Mouse (Mus musculus): ENCODE results near the gene Gm9044. TPM values are rescaled to one million over a fixed set of nuclear protein-coding genes. Genes with fewer than 3 reads are reported as not detected.
"Not testable (repeated sequence)": the region's sequence is repeated elsewhere in the genome, so short reads cannot be mapped to it uniquely, and the experiment has no call there.

Gene Gm9044
- not detected in 2 replicates for polyA plus RNA-seq (2015; fragmentation: Nextera tagmentation; extraction: Ambion mirVana)

DNA sequence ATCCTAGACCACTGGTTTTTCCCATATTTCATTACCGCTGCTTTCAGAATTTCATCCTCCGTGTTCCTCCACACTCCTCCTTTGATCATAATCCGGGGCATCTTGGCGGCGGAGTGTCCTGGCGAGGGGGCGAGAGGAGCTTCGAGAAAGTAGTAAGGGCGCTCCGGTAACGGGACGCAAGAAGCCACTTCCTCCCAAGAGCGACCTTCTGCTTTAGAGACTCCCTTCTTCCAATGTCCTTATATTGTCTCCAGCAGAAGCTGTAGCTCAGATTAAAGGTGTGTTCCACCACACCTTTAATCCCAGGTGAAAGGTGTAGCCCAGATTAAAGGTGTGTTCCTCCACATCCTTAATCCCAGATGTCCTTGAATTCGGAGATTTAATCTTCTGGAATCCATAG, at the start of gene Gm9044:
Gene Gm9044 (minus strand): TSS at position 101 of the 400 bp plus-strand sequence.
- ATAC-seq (ENCODE audit: low read depth); H3K27ac ChIP-seq (ENCODE audit: low read length); H3K4me3 ChIP-seq (ENCODE audit: low read length); H3K4me2 ChIP-seq (ENCODE audit: low read depth, low read length); H3K9me3 ChIP-seq (ENCODE audit: control insufficient read depth, low read length); H3K9ac ChIP-seq (ENCODE audit: low read length); H3K4me1 ChIP-seq (replicated peaks; ENCODE audit: control insufficient read depth, insufficient read depth, low read length); H3K36me3 ChIP-seq (ENCODE audit: control insufficient read depth, insufficient read depth, low read length); H3K27me3 ChIP-seq (ENCODE audit: control insufficient read depth, insufficient read depth, low read depth, low read length): not testable (repeated sequence)
- no CpG with 5 or more reads among the region's 14 CpGs for WGBS

- no peak overlapping the region for H3K4me3 ChIP-seq (ENCODE audit: low read length)
- H3K9ac ChIP-seq (ENCODE audit: low read length) = no peak overlapping the region
- H3K4me1 ChIP-seq (replicated peaks; ENCODE audit: control insufficient read depth, insufficient read depth, low read length) = no peaks in the 10 kb centered on the region
- no peak overlapping the region for H3K27ac ChIP-seq (ENCODE audit: low read length)
- WGBS = 3% methylated on average over 10 of the region's 10 CpGs
- peak; percentile 91 for ATAC-seq (ENCODE audit: low read depth)
- no peaks in the 10 kb centered on the region for H3K27me3 ChIP-seq (ENCODE audit: control insufficient read depth, insufficient read depth, low read depth, low read length)
- no peaks in the 10 kb centered on the region for H3K36me3 ChIP-seq (ENCODE audit: control insufficient read depth, insufficient read depth, low read length)
- peak overlapping the region; percentile 44 for H3K4me2 ChIP-seq (ENCODE audit: low read depth, low read length)
- no peaks in the 10 kb centered on the region for H3K9me3 ChIP-seq (ENCODE audit: control insufficient read depth, low read length)
Measured at GRCm38 (mm10) chr10:118370443-118370842, 38.2 kb upstream of the Gm9044 start.

- WGBS = 91% methylated on average over 9 of the region's 9 CpGs
- Histone ChIP-seq H3K9ac (ENCODE audit: low read length) (no peak overlapping the region), H3K4me1 (replicated peaks; ENCODE audit: control insufficient read depth, insufficient read depth, low read length) (no peaks in the 10 kb centered on the region), H3K9me3 (ENCODE audit: control insufficient read depth, low read length) (no peaks in the 10 kb centered on the region), H3K27me3 (ENCODE audit: control insufficient read depth, insufficient read depth, low read depth, low read length) (no peaks in the 10 kb centered on the region), H3K4me2 (ENCODE audit: low read depth, low read length) (no peak overlapping the region), H3K36me3 (ENCODE audit: control insufficient read depth, insufficient read depth, low read length) (no peaks in the 10 kb centered on the region), H3K4me3 (ENCODE audit: low read length) (no peak overlapping the region), H3K27ac (ENCODE audit: low read length) (no peak overlapping the region)
- no peak for ATAC-seq (ENCODE audit: low read depth)
Measured at GRCm38 (mm10) chr10:118369518-118369917, 37.3 kb upstream of the Gm9044 start.

DNA sequence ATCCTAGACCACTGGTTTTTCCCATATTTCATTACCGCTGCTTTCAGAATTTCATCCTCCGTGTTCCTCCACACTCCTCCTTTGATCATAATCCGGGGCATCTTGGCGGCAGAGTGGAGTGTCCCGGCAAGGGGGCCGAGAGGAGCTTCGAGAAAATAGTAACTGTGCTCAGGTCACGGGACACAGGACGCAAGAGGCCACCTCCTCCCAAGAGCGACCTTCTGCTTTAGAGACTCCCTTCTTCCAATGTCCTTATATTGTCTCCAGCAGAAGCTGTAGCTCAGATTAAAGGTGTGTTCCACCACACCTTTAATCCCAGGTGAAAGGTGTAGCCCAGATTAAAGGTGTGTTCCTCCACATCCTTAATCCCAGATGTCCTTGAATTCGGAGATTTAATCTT, 21.8 kb upstream of the Gm9044 start, which contains the start of gene Gm9049:
Gene Gm9049 (minus strand): TSS at position 101 of the 400 bp plus-strand sequence.
- H3K4me3 ChIP-seq (ENCODE audit: low read length); H3K4me1 ChIP-seq (replicated peaks; ENCODE audit: control insufficient read depth, insufficient read depth, low read length); H3K4me2 ChIP-seq (ENCODE audit: low read depth, low read length); H3K27me3 ChIP-seq (ENCODE audit: control insufficient read depth, insufficient read depth, low read depth, low read length); H3K9ac ChIP-seq (ENCODE audit: low read length); H3K27ac ChIP-seq (ENCODE audit: low read length); H3K36me3 ChIP-seq (ENCODE audit: control insufficient read depth, insufficient read depth, low read length); ATAC-seq (ENCODE audit: low read depth); H3K9me3 ChIP-seq (ENCODE audit: control insufficient read depth, low read length): not testable (repeated sequence)
- no CpG with 5 or more reads among the region's 11 CpGs for WGBS

DNA sequence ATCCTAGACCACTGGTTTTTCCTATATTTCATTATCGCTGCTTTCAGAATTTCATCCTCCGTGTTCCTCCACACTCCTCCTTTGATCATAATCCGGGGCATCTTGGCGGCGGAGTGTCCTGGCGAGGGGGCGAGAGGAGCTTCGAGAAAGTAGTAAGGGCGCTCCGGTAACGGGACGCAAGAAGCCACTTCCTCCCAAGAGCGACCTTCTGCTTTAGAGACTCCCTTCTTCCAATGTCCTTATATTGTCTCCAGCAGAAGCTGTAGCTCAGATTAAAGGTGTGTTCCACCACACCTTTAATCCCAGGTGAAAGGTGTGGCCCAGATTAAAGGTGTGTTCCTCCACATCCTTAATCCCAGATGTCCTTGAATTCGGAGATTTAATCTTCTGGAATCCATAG, 16.4 kb upstream of the Gm9044 start, which contains the start of gene Gm9048:
Gene Gm9048 (minus strand): TSS at position 101 of the 400 bp plus-strand sequence.
- not testable (repeated sequence) for H3K9ac ChIP-seq (ENCODE audit: low read length); H3K27me3 ChIP-seq (ENCODE audit: control insufficient read depth, insufficient read depth, low read depth, low read length); H3K36me3 ChIP-seq (ENCODE audit: control insufficient read depth, insufficient read depth, low read length); H3K9me3 ChIP-seq (ENCODE audit: control insufficient read depth, low read length); H3K4me1 ChIP-seq (replicated peaks; ENCODE audit: control insufficient read depth, insufficient read depth, low read length); ATAC-seq (ENCODE audit: low read depth); H3K4me2 ChIP-seq (ENCODE audit: low read depth, low read length); H3K4me3 ChIP-seq (ENCODE audit: low read length); H3K27ac ChIP-seq (ENCODE audit: low read length)
- no CpG with 5 or more reads among the region's 14 CpGs for WGBS

GRCm38 (mm10) chr10:118343155-118343554, 10.9 kb upstream of the Gm9044 start, which contains the start of gene Gm9046:
TSS of gene Gm9046 (minus strand) at chr10:118343255.
- WGBS = no CpG with 5 or more reads among the region's 14 CpGs

DNA sequence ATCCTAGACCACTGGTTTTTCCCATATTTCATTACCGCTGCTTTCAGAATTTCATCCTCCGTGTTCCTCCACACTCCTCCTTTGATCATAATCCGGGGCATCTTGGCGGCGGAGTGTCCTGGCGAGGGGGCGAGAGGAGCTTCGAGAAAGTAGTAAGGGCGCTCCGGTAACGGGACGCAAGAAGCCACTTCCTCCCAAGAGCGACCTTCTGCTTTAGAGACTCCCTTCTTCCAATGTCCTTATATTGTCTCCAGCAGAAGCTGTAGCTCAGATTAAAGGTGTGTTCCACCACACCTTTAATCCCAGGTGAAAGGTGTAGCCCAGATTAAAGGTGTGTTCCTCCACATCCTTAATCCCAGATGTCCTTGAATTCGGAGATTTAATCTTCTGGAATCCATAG, 5.5 kb upstream of the Gm9044 start, which contains the start of gene Gm9045:
Gene Gm9045 (minus strand): TSS at position 101 of the 400 bp plus-strand sequence.
- not testable (repeated sequence) for H3K27ac ChIP-seq (ENCODE audit: low read length); H3K36me3 ChIP-seq (ENCODE audit: control insufficient read depth, insufficient read depth, low read length); H3K4me2 ChIP-seq (ENCODE audit: low read depth, low read length); H3K4me3 ChIP-seq (ENCODE audit: low read length); H3K4me1 ChIP-seq (replicated peaks; ENCODE audit: control insufficient read depth, insufficient read depth, low read length); H3K9ac ChIP-seq (ENCODE audit: low read length); H3K27me3 ChIP-seq (ENCODE audit: control insufficient read depth, insufficient read depth, low read depth, low read length); H3K9me3 ChIP-seq (ENCODE audit: control insufficient read depth, low read length); ATAC-seq (ENCODE audit: low read depth)
- no CpG with 5 or more reads among the region's 14 CpGs for WGBS

More at GRCm38 (mm10) chr10:118343155-118343554, 10.9 kb upstream of the Gm9044 start, which contains the start of gene Gm9046:
- H3K36me3 ChIP-seq (ENCODE audit: control insufficient read depth, insufficient read depth, low read length); H3K4me3 ChIP-seq (ENCODE audit: low read length); H3K9ac ChIP-seq (ENCODE audit: low read length); H3K27me3 ChIP-seq (ENCODE audit: control insufficient read depth, insufficient read depth, low read depth, low read length); H3K4me1 ChIP-seq (replicated peaks; ENCODE audit: control insufficient read depth, insufficient read depth, low read length); H3K9me3 ChIP-seq (ENCODE audit: control insufficient read depth, low read length); H3K27ac ChIP-seq (ENCODE audit: low read length); ATAC-seq (ENCODE audit: low read depth); H3K4me2 ChIP-seq (ENCODE audit: low read depth, low read length): not testable (repeated sequence)

DNA sequence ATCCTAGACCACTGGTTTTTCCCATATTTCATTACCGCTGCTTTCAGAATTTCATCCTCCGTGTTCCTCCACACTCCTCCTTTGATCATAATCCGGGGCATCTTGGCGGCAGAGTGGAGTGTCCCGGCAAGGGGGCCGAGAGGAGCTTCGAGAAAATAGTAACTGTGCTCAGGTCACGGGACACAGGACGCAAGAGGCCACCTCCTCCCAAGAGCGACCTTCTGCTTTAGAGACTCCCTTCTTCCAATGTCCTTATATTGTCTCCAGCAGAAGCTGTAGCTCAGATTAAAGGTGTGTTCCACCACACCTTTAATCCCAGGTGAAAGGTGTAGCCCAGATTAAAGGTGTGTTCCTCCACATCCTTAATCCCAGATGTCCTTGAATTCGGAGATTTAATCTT, 5.3 kb downstream of the Gm9044 start, which contains the start of gene Gm9040:
Gene Gm9040 (minus strand): TSS at position 101 of the 400 bp plus-strand sequence.
- not testable (repeated sequence) for H3K4me1 ChIP-seq (replicated peaks; ENCODE audit: control insufficient read depth, insufficient read depth, low read length); H3K4me2 ChIP-seq (ENCODE audit: low read depth, low read length); H3K4me3 ChIP-seq (ENCODE audit: low read length); H3K27ac ChIP-seq (ENCODE audit: low read length); H3K9me3 ChIP-seq (ENCODE audit: control insufficient read depth, low read length); ATAC-seq (ENCODE audit: low read depth); H3K9ac ChIP-seq (ENCODE audit: low read length); H3K36me3 ChIP-seq (ENCODE audit: control insufficient read depth, insufficient read depth, low read length); H3K27me3 ChIP-seq (ENCODE audit: control insufficient read depth, insufficient read depth, low read depth, low read length)
- no CpG with 5 or more reads among the region's 11 CpGs for WGBS

DNA sequence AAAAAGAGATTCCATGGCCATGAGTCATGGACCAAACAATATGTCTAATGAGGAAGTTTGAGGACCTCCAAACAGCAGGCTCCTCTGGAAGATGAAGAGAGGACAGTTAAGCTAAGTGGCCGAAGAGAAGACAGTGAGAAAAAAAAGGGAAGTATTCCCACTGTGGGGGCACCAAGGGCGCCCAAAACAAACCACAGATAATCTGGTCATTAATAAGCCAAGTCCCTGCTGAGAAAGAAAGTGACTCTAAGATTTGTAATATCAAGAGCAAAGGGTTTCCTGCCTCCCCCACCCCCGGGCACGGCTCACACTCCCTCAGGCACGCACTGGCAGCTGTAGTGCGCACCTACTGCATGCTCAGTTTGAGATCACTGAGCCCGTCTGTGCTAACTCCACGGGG, 13.2 kb downstream of the Gm9044 start:
- Histone ChIP-seq H3K4me2 (ENCODE audit: low read depth, low read length) (no peak overlapping the region), H3K27ac (ENCODE audit: low read length) (no peak overlapping the region), H3K27me3 (ENCODE audit: control insufficient read depth, insufficient read depth, low read depth, low read length) (no peaks in the 10 kb centered on the region), H3K4me1 (replicated peaks; ENCODE audit: control insufficient read depth, insufficient read depth, low read length) (no peaks in the 10 kb centered on the region), H3K9ac (ENCODE audit: low read length) (no peak overlapping the region), H3K9me3 (ENCODE audit: control insufficient read depth, low read length) (no peaks in the 10 kb centered on the region), H3K36me3 (ENCODE audit: control insufficient read depth, insufficient read depth, low read length) (no peaks in the 10 kb centered on the region), H3K4me3 (ENCODE audit: low read length) (no peak overlapping the region)
- WGBS = 75% methylated on average over 8 of the region's 8 CpGs
- ATAC-seq (ENCODE audit: low read depth) = no peak

DNA sequence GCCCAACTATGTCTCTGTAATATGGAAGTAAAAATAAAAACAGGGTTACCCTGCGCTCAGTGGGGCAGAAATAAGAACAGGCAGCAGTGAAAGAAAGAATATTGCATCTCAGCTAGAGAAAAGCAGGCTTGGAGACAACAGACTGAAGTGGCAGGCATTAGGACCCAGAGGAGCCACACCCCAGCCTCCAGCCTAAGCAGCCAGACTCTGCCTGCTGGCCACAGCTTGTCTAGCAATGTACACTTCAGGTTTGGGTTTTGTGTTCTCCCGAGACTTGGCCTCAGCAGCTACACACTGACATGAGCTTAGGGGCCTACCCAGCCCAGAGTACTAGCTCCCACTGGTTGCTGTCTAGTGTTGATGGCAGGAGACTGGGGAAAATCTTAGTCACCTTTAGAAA, 30.1 kb downstream of the Gm9044 start:
- H3K9me3 ChIP-seq (ENCODE audit: control insufficient read depth, low read length); H3K4me2 ChIP-seq (ENCODE audit: low read depth, low read length); H3K4me1 ChIP-seq (replicated peaks; ENCODE audit: control insufficient read depth, insufficient read depth, low read length); H3K27me3 ChIP-seq (ENCODE audit: control insufficient read depth, insufficient read depth, low read depth, low read length); H3K36me3 ChIP-seq (ENCODE audit: control insufficient read depth, insufficient read depth, low read length); H3K27ac ChIP-seq (ENCODE audit: low read length); H3K9ac ChIP-seq (ENCODE audit: low read length); H3K4me3 ChIP-seq (ENCODE audit: low read length): not testable (repeated sequence)
- WGBS = 37% methylated on average over 2 of the region's 2 CpGs
- peak; percentile 36; the same call in 1 of the 2 replicates for ATAC-seq (ENCODE audit: low read depth)

Data from lung, embryonic 16.5 days (tissue).